Mouse (Mus musculus) small intestine, adult 2 months (tissue): Measurements from ENCODE around the gene Camk2b. TPM values are rescaled to one million over a fixed set of nuclear protein-coding genes. Genes with fewer than 3 reads are reported as not detected.
A peak's percentile ranks its signal among the peaks of the same experiment; 100 is the strongest.

Source experiments
- H3K27ac ChIP-seq: fragments of 200-500 bp; 2 replicates; pipeline ENCODE4 v1.5.1; 2012; ENCODE audit warnings: low read depth, low read length, control low read depth, inconsistent platforms; ENCODE audit not compliant: insufficient read depth
- H3K27me3 ChIP-seq: fragments of 200-500 bp; 2 replicates; pipeline ENCODE4 v1.6.1; 2012; ENCODE audit warnings: mild to moderate bottlenecking, moderate library complexity, low read length, inconsistent platforms; ENCODE audit not compliant: control insufficient read depth, insufficient read depth
- H3K36me3 ChIP-seq: fragments of 200-500 bp; 2 replicates; pipeline ENCODE4 v1.6.1; 2012; ENCODE audit warnings: mild to moderate bottlenecking, low read length, control low read depth, inconsistent platforms; ENCODE audit not compliant: control insufficient read depth, insufficient read depth
- H3K4me1 ChIP-seq: fragments of 200-500 bp; 2 replicates; pipeline ENCODE4 v1.6.1; 2012; ENCODE audit warnings: low read length, inconsistent platforms, mixed read lengths; ENCODE audit not compliant: control insufficient read depth, insufficient read depth, insufficient read length
- H3K4me3 ChIP-seq: fragments of 200-500 bp; 2 replicates; pipeline ENCODE4 v1.5.1; 2012; ENCODE audit warnings: low read depth, mild to moderate bottlenecking, control low read depth, inconsistent platforms, low read length, moderate library complexity
- CTCF ChIP-seq: fragments of 200-500 bp; IDR thresholded peaks from 2 replicates; pipeline ENCODE4 v1.5.1; 2012; ENCODE audit warnings: low read depth, mild to moderate bottlenecking, control low read depth, inconsistent platforms, low read length, moderate library complexity, mixed read lengths; ENCODE audit not compliant: insufficient replicate concordance, insufficient read length; ENCODE audit errors: extremely low read depth
- POLR2A ChIP-seq: fragments of 200-500 bp; IDR thresholded peaks from 2 replicates; pipeline ENCODE4 v1.6.1; 2012; ENCODE audit warnings: low read depth, mild to moderate bottlenecking, control low read depth, inconsistent platforms, low read length, moderate library complexity
- WGBS: fragments of 180-500 bp; shearing (Covaris S2); methylation state at CpG from one replicate; pipeline ENCODE4 v1.1.7; 2018; 5-methylcytosine and 5-hydroxymethylcytosine counted together
- polyA plus RNA-seq: library from polyadenylated mRNA; depleted of rRNA; stranded (reverse); fragments of >200 nt; gene quantifications from 2 replicates; pipeline ENCODE4 v1.2.3, GENCODE M21; 2012

Camk2b gene
- polyA plus RNA-seq, 1 experiment, result 8.1 TPM

- Histone ChIP-seq H3K27me3 (no peaks in the 10 kb centered on the region), H3K4me1 (peaks cover 37% of the 10 kb centered on the region), H3K27ac (no peak overlapping the region), H3K4me3 (no peak overlapping the region), H3K36me3 (no peaks in the 10 kb centered on the region)
- TF ChIP-seq CTCF, result no peak
- TF ChIP-seq POLR2A, result no peak
- WGBS, result 99% methylated on average over 2 of the region's 2 CpGs
Observed at GRCm38 (mm10) chr11:5998472-5998871, 67.7 kb downstream of the Camk2b start.

GRCm38 (mm10) chr11:5995989-5996388 is 70.2 kb downstream of the Camk2b start:
- 12% methylated on average over 8 of the region's 8 CpGs for WGBS
- Histone ChIP-seq H3K36me3 (no peaks in the 10 kb centered on the region), H3K27me3 (no peaks in the 10 kb centered on the region), H3K27ac (no peak overlapping the region), H3K4me3 (no peak overlapping the region), H3K4me1 (peaks cover 15% of the 10 kb centered on the region)
- TF ChIP-seq POLR2A, result no peak
- peak; percentile 95 for TF ChIP-seq CTCF

- H3K36me3 ChIP-seq, result no peaks in the 10 kb centered on the region
- H3K4me1 ChIP-seq, result peaks cover 8% of the 10 kb centered on the region; the same call in 1 of the 2 replicates
- no peak for TF ChIP-seq CTCF
- TF ChIP-seq POLR2A, result no peak
- no peak overlapping the region for H3K27ac ChIP-seq
- no peaks in the 10 kb centered on the region for H3K27me3 ChIP-seq
- 88% methylated on average over 3 of the region's 3 CpGs for WGBS
- H3K4me3 ChIP-seq, result no peak overlapping the region
Observed at GRCm38 (mm10) chr11:5994880-5995279, 71.3 kb downstream of the Camk2b start.

- TF ChIP-seq CTCF (no peak), POLR2A (no peak)
- Histone ChIP-seq H3K4me3 (no peak overlapping the region), H3K27ac (no peak overlapping the region), H3K27me3 (no peaks in the 10 kb centered on the region), H3K36me3 (no peaks in the 10 kb centered on the region), H3K4me1 (peaks cover 5% of the 10 kb centered on the region; the same call in 1 of the 2 replicates)
- 93% methylated on average over 5 of the region's 5 CpGs for WGBS
Observed at GRCm38 (mm10) chr11:5994212-5994611, 72.0 kb downstream of the Camk2b start.

- TF ChIP-seq POLR2A (no peak), CTCF (peak; percentile 66)
- H3K36me3 ChIP-seq, result no peaks in the 10 kb centered on the region
- 39% methylated on average over 4 of the region's 4 CpGs for WGBS
- H3K27ac ChIP-seq, result no peak overlapping the region
- H3K27me3 ChIP-seq, result no peaks in the 10 kb centered on the region
- H3K4me1 ChIP-seq, result peaks cover 3% of the 10 kb centered on the region; the same call in 1 of the 2 replicates
- no peak overlapping the region for H3K4me3 ChIP-seq
Observed at GRCm38 (mm10) chr11:5990910-5991309, 75.3 kb downstream of the Camk2b start.

GRCm38 (mm10) chr11:5989954-5990593 is 76.1 kb downstream of the Camk2b start:
- Histone ChIP-seq H3K4me1 (peaks cover 3% of the 10 kb centered on the region; the same call in 1 of the 2 replicates), H3K4me3 (no peak overlapping the region), H3K27ac (no peak overlapping the region), H3K36me3 (no peaks in the 10 kb centered on the region), H3K27me3 (no peaks in the 10 kb centered on the region)
- TF ChIP-seq POLR2A, result no peak
- TF ChIP-seq CTCF, result no peak
- WGBS, result 88% methylated on average over 16 of the region's 16 CpGs

GRCm38 (mm10) chr11:5988126-5988525 is 78.0 kb downstream of the Camk2b start:
- Histone ChIP-seq H3K4me3 (no peak overlapping the region), H3K4me1 (no peaks in the 10 kb centered on the region), H3K27ac (no peak overlapping the region), H3K27me3 (no peaks in the 10 kb centered on the region), H3K36me3 (no peaks in the 10 kb centered on the region)
- WGBS, result 77% methylated on average over 10 of the region's 10 CpGs
- no peak for TF ChIP-seq POLR2A
- no peak for TF ChIP-seq CTCF

GRCm38 (mm10) chr11:5983629-5984028 is 82.5 kb downstream of the Camk2b start:
- WGBS, result 95% methylated on average over 5 of the region's 5 CpGs
- H3K4me1 ChIP-seq, result peaks cover 2% of the 10 kb centered on the region
- no peak for TF ChIP-seq POLR2A
- TF ChIP-seq CTCF, result no peak

More at GRCm38 (mm10) chr11:5983629-5984028, 82.5 kb downstream of the Camk2b start:
- Histone ChIP-seq H3K36me3 (no peaks in the 10 kb centered on the region), H3K27me3 (no peaks in the 10 kb centered on the region), H3K4me3 (no peak overlapping the region), H3K27ac (no peak overlapping the region)
